Mouse (Mus musculus): Measurements from ENCODE around the gene Ubb.
"Not testable (repeated sequence)": the region's sequence is repeated elsewhere in the genome, so short reads cannot be mapped to it uniquely, and the experiment has no call there.

The Ubb gene

GRCm38 (mm10) chr11:62550727-62551225 lies at the start of gene Ubb:
Gene Ubb, plus strand, starts transcription at chr11:62551171.
- peak; percentile 98 for DNase-seq

- no peak for DNase-seq
These were observed 43.3 kb upstream of the Ubb start for GRCm38 (mm10) chr11:62507683-62508082.

- not testable (repeated sequence) for DNase-seq
These were observed 42.6 kb upstream of the Ubb start for GRCm38 (mm10) chr11:62508365-62508764.

DNA sequence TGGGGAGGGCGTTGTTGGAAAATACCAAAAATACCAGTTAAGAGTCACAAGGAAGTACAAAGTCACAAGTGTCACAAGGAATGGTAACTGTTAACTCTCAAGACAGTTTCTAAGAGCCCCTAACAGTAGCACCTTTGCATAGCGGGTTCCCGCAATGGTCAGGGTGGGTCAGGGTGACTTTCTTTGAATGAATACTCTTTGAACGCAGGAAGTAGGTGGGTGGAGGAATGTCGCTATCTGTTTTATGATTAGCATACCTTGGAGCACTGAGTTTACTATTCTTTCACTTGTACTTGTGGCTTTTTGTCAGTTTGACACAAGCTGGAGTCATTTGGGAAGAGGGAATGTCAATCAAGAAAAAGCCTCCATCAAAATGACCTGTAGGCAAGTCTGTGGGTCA lies 42.2 kb upstream of the Ubb start:
- DNase-seq: not testable (repeated sequence)

GRCm38 (mm10) chr11:62509571-62509970 lies 41.4 kb upstream of the Ubb start:
- DNase-seq: no peak

- no peak for DNase-seq
These were observed 40.0 kb upstream of the Ubb start for GRCm38 (mm10) chr11:62510956-62511355.

DNA sequence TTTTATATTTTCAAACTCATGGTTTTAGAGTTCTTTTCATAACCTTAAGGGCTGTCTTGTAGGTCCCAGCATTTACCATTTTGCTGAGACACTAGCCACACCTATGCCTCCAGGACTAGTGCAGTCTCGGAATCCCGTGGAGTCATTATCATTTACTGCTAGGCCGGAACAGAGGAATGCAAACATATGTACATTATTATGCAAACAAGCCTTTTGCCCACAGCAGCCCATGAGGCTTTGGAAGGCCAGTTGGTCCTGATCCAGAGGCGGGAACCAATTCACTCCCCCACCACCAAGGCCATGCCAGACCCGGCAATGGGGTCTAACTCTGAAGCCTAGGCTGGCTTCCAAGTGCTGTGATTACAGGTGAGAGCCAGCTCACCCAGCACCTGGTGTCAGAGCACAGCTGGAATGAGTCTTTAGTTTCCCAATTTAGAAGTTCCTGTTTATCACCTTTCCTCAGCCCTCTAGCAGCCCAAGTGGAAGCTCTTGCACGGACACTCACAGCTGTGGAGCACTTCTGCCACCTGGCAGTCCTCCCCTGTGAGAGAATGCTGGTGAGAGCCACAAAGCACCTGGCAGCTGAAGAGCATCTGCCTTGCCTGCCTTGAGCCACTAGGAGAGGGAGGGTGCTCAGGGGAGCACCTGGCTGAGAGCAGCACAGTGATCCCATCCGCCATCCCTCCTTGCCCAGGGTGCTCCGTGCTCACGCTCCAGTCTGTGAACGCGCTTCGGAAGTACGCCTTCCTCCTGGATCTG lies 39.3 kb upstream of the Ubb start:
- no peak for DNase-seq

DNA sequence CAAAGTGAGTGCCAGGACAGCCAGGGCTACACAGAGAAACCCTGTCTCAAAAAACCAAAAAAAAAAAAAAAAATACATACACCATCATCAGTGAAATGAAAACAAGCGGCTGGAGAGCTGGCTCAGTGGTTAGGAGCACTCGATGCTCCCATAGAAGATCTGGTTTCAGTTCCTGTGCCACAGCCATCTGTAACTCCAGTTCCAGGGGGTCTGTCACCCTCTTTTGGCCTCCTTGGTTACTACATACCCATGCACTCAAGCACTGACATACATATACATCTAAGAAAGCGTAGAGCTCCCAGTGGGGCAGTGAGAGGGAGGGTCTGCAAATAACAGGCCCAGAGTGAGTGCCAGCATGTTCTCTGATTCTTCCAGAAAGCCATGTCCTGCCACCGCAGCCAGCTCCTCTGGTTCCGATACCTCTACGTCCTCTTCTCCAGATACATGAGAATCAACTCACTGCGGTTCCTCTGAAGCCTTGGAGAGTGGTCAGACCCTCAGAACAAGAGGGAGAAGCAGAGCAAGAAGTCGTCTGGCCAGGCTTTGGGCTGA lies 38.4 kb upstream of the Ubb start:
- DNase-seq: no peak

DNA sequence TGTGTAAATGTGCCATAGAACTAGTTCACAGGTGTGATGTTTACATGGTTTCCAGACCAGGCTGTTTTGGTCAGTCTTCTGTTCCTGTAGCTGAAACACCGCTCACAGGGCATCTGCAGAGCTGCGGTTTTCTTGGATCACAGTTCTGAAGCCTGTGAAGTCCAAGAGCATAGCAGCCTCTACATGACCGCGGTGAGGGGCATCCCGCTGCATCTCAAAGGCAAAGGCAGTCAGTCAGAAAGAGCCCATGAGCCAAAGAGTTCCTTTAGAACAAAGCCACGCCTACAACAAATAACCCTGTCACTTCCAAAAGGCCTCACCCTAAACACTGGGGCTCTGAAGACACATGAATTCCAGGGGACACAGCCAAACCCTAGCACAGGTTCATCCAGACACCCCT lies 37.7 kb upstream of the Ubb start:
- DNase-seq: no peak

- DNase-seq: no peak
These were observed 32.0 kb upstream of the Ubb start for GRCm38 (mm10) chr11:62518991-62519390.

- DNase-seq: no peak
These were observed 28.7 kb upstream of the Ubb start for GRCm38 (mm10) chr11:62522283-62522682.

DNA sequence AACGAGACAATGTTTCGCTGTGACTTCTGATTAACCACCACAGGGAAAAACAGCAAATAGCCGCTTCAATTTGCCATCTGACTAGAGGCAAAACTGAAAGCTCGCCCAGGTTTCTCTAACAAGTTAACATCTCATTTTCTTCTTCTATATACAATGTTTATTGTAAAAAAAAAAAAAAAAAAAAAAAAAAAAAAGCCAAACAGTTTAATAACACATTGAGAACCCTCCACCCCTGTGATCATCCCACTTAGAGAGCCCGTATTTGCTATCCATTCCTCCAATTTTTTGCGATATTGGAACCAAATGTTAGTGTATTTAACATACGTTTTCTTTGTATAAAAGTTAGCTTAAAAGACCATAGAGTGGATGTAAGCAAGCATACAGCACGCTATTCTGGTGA lies 13.9 kb upstream of the Ubb start:
- no peak for DNase-seq

DNA sequence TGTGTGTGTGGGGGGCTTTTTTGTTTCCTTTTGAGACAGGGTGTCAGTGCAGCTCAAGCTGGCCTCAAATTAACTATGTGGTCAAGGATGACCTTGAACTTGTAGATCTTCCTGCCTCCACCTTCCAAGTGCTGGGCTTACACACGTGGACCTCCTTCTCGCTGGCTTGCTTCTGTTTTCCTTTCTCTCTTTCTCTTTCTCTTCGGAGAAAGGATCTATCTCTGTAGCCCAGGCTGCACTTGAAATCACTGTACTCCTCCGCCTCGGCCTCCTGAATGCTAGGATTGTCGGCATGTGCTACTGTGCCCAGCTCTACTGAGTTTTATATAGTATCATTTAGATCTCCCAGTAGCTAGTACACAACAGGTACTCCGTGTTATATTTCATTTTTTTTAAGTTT lies 13.4 kb upstream of the Ubb start:
- DNase-seq: no peak

GRCm38 (mm10) chr11:62538321-62539088 lies 12.5 kb upstream of the Ubb start:
- peak; percentile 20 to 51 for DNase-seq

- DNase-seq: peak; percentile 35 to 73
These were observed 11.7 kb upstream of the Ubb start, which contains the start of gene Cenpv for GRCm38 (mm10) chr11:62539089-62539890. Gene Cenpv, minus strand, starts transcription at chr11:62539261.

DNA sequence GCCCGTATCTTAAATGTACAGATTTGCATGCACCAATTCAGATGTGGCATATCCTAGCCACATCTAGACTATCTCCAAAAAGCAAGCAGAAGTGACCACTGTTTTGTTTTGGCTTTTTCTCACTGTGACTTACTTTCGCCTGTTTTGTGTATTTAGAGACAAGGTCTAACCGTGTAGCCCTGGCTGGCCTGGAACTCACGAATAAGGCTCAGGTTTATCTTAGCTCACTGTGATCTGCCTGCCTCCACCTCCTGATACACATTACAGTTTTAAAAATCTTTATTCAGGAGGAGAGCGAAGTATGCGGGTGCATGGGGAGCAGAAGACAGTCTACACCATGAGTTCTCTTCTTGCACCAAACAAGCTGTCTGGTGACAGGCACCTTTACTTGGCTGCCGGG lies 10.8 kb upstream of the Ubb start:
- no peak for DNase-seq

GRCm38 (mm10) chr11:62540969-62541368 lies 10.0 kb upstream of the Ubb start:
- DNase-seq: no peak

GRCm38 (mm10) chr11:62541581-62541980 lies 9.4 kb upstream of the Ubb start:
- DNase-seq: no peak

DNA sequence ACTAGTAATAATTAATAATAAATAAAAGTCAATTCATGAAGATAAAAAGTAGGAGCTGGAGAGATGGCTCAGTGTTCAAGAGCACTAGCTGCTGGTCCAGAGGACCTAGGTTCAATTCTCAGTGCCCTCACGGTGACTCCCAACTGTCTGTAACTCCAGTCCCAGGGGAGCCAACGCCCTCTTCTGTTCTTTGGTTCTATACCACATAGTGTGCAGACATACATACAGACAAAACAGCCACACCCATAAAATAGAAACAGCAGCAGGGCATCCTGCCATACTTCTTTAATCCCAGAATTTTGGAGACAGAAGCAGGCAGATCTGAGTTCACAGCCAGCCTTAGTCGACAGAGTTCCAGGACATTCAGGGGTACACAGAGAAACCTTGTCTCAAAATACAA lies 7.0 kb upstream of the Ubb start:
- no peak for DNase-seq

DNA sequence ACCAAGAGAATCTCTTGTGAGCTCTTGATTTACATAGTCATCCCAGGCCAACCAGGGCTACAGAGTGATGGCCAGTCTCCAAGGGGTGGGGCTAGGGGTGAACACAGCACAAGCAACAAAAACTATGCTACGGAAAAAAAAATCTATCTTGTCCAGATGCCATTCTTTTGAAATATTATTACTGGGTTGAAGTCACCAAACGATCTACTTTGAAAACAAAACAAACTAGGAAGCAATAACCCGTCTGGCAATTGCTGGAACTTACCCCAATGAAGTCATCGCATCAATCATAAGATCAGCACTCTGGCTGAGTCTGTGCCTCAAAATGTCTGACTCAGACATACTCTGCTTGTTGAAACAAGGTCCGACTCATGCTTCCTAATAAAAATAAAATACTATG lies 1.2 kb upstream of the Ubb start:
- DNase-seq: peak in 1 of 2 experiments; percentile 19

- DNase-seq: peak in 1 of 2 experiments; percentile 18
These were observed 715 bp upstream of the Ubb start for GRCm38 (mm10) chr11:62550227-62550685.
